Mouse (Mus musculus) bone marrow macrophage, adult 2 months (primary cell): ENCODE measurements around the gene Nkapl.

Experiments
- CTCF ChIP-seq: IDR thresholded peaks from 2 replicates; pipeline ENCODE4 v1.5.1; 2012; ENCODE audit warnings: low read depth, mild to moderate bottlenecking, low read length, moderate library complexity
- POLR2A ChIP-seq: IDR thresholded peaks from 2 replicates; pipeline ENCODE4 v1.6.1; 2012; ENCODE audit warnings: mild to moderate bottlenecking, low read depth, low read length, borderline replicate concordance

DNA sequence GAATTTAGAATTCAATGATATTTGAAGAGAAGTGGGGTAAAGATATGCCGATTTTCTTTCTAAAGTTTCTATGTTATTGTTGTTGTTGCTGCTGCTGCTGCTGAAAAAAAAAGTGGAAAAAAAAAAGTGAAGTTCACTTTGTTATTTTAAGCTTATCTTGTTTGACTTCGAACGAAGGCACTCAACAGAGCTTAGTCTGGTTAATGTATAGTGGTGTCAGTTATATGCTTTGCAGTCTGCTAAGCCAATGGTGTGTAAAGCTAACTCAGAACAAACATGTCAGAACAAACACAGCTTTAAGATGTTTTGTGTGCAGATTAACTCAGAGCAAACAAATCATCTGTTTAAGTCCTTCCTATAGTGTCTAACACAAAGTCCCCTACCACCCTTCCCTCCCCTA is 14.2 kb downstream of the Nkapl start:
- TF ChIP-seq CTCF (no peak), POLR2A (no peak)
